Mouse (Mus musculus) T-helper 17 cell (primary cell): ENCODE measurements at regions not wholly inside any gene's neighbourhood (a gene's known extent, or its start where the extent isn't known, plus 50 kb on each side); places are given as distances from the start of the nearest gene placed in this dataset.
"Not testable (repeated sequence)": the region's sequence is repeated elsewhere in the genome, so short reads cannot be mapped to it uniquely, and the experiment has no call there.

ENCODE experiments used
- in situ Hi-C, 2 experiments: fragments of 300-600 bp; cut with MboI, MseI; formaldehyde crosslinking; loops; 1 replicate in 1 of 2; 2 replicates in 1 of 2; pipeline ENCODE4 v1.15.1; 2025; ENCODE audit warnings: high pct_unique_total_duplicates in 2 of 2

DNA sequence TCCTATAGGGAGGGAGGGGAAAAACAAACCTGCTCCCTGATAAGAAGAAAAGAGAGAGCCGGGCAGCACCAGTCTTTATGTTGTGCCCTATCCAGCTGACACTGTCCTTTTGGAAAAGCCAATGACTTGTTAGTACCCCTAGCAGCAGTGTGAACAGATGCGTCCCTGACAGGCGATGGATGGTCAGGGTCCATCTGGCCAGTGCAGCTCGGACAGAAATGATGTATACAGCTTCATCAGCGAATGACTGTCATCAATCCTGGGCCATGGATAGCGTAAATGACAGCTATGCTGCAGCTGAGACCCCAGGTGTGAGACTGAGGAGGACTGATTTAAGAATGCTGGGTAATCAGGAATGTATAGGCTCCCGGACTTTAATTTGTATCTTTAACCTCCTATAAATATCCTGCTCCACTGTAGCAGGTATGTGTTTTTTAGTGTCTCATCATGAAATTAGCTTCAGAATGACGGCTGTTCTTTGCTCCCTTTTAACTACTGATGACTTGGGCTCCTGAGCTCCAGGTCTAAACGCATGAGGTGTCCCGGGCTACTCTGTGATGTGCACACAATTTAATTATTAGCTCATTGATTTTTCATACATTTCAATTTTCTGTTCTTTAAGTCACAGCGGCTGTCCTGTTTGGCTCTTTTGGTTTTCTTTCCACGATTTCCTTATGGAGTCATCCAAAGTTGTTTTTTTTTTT is 353.9 kb upstream of the Fign start:
- in situ Hi-C loops, result no loop called here

DNA sequence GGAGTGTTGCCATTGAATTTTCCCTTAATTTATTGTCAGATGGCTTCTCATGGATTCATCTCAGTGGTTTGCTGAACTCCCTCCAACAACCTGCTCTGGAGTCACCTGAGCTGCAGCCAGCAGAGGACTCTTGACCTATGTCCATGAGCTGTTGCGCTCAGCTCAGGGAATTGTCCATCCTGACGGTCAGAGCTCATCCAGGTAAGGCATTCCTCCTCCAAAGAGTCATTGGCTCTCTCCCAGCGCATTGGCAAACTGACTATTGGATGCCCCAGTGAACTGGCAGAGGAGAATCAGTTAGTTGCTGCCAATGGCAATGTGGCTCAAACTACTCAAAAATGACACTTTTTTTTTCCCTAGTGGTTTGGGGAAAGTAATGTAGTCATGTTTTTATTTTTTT is 345.3 kb upstream of the Fign start:
- in situ Hi-C loops, result no loop called here

DNA sequence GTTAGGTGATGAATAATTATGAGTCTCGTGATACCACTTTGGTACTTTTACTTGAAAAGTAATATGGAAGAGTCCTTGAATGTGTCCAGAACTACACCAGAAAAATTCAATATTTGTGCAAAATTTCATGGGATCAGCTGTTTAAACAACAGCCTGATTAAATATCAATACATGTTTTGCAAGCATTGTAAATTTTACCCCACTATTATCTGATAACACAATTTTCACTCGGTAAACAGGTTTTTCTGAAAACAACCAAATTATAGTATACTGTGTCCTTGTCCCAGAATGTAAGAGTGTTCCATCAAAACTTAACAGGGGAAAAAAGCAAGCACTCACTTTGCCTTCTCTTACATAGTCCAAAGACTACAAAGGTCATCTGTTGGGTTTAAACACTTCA is 343.1 kb upstream of the Fign start:
- in situ Hi-C loops, result no loop called here

DNA sequence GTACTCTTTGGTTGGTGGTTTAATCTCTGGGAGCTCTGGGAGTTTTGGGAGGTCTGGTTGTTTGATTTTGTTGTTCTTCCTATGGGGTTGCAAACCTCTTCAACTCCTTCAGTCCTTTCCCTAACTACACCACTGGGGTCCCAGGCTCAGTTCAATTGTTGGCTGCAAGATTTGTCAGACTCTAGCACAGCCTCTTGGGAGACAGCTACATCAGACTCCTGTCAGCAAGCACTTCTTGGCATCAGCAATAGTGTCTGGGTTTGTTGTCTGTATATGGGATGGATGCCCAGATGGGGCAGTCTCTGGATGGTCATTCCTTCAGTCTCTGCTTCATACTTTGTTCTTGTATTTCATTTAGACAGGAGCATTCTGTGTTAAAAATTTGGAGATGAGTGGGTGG is 319.3 kb upstream of the Fign start:
- in situ Hi-C loops, result not testable (repeated sequence)

DNA sequence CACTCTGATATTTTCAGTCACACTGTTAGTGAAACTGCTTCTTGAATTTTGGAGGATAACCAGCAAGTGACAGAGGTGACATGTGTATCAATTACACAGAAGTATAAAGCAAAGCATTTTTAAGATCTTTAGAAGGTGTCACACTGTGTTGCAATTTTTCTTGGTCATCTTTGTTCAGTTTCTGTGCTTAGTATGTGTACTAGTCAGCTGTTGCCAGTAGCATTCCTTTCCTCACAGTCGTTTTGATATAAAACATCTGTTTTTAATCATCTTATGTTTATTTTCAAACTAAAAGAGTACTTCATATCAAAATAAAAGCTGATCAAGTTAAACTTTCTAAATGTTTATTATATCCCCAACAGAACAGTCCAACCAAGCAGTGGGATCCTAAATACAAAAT is 316.0 kb upstream of the Fign start:
- in situ Hi-C loops, result no loop called here

DNA sequence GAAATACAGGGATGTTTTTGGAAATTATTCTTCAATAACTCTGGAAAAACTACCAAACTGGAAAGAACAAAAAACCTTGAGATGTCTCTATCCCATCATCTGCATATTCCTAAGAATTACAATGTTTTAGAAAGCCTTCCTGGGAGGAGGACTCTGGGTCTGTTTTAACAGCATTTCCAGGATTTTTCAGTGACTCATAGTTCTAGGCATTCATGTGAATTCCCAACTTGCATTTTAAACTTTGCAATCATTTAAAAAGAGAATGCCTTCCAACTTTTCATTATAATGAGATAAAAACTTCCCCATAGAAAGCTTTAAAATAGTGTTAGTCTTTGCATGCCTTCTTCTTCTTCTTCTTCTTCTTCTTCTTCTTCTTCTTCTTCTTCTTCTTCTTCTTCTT is 315.4 kb upstream of the Fign start:
- in situ Hi-C loops, result no loop called here

DNA sequence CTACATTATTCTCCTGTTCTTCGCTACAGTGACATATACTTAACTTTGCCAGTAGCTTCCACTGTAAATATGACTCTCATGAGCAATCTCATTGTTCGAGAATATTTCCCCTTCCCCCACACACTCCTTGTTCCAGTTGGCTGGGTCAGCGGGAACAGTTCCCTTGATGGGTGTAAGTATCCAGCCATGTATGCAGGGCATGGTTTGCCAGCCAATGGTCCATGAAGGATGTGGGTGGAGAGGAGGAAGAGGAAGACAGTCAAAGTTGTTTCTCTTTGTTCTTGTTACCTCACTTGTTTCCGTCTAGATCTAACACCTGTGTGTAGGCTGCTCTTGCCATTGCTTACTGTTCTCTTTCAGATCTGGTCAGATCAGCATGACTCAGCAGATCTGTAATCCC is 298.1 kb upstream of the Fign start:
- in situ Hi-C loops, result no loop called here

DNA sequence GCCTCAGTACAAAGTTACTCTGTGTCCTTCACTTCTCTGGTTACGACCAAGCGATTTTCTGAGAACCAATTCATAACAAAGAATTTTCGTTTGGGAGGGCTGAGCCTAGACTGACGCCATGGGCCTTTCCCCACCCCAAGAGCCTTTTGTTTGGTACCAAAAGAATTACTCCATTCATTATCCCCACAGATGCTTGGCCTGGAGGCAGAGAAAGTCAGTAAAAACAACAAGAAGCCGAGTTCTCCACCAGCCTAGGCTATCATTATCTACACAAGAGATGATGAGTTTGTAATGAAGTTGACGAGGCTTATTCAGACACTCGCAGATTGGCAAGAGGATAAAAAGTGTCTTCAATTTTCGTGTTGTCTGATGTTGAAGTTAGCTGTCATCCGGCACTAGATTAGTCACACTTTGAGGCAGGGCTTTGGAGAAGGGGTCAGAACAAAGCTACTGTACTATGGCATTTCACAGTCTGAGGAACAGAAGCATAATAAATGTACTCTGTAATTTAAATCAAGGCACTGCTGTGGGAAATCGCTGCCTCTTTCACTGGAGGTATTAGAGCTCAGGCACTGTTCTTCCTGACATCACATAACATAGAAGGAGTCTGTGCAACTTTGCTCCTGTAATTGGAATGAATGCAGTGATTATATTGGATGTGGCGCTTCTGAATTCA is 296.9 kb upstream of the Fign start:
- in situ Hi-C loops, result no loop called here

DNA sequence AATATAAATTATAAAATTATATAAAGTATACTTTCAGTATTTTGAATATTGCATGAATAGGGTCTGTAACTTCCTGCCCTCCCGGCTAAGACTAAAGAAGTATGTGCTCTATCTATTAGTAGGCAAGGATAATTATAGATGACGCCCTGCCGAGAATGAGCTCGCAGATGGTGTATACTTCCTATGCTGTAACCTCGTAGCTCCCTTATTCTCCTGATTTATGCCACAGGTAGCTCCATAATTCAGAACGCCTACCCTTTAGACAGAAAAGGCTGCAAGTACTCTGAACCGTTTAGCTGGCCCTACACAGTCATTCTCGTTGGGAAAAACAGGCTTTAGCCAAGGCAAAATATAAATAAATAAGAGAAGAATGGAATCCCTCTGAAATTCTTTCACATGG is 296.4 kb upstream of the Fign start:
- in situ Hi-C loops, result no loop called here

DNA sequence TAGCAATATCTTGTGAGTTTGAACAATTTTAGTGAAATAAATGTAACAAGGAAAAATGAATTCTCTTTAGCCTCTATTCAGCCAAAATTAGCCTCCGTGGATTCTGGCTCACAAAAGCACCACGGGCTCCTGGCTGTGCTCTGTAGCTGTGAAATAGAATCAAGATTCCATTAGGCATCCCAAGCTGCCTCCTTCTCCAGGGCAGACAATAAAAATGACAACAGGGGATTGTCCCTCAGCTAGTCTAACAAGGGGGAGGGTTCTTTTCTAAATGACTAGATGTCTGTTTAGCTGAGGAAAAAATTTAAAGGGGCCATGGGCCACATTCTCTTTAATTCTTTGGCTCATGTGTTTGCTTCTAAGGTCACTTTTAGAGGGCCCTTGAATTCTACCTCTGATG is 272.0 kb upstream of the Fign start:
- in situ Hi-C loops, result no loop called here

DNA sequence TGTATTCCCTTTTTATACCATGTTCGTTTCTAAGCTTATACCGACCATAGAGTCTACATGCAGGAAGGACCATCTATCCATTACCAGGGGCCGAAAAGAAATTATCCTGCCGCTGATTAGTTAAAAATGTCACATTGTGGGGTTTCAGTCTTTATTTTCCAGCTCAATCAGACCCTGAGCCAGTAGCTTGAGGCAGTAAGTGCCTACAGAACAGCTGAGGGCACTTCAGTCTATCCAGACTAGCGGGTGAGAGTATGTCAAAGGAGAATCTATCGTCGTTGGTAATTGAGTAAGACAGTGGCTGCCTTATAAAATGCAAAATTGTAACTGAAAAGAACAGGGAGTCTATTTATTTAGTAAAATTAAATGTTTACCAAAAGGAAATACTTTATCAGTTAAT is 269.4 kb upstream of the Fign start:
- in situ Hi-C loops, result no loop called here

DNA sequence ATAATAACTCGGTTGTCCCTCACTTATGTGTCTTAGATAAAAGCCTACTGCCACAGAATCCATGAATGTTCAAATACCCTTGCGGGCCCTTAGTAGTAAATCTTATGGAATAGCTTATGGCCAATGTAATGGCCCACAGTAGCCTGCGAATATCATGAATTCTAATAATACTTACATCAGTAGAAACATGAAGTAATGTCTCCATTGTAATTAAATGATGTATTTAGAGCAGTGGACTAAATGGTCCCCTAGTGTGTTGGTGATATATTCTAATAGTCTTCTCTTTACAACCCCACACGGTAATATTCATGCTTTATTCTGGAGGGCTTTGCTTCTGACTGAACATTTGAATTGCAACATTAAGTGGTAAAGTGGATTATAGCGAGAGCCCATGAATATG is 268.7 kb upstream of the Fign start:
- in situ Hi-C loops, result no loop called here

DNA sequence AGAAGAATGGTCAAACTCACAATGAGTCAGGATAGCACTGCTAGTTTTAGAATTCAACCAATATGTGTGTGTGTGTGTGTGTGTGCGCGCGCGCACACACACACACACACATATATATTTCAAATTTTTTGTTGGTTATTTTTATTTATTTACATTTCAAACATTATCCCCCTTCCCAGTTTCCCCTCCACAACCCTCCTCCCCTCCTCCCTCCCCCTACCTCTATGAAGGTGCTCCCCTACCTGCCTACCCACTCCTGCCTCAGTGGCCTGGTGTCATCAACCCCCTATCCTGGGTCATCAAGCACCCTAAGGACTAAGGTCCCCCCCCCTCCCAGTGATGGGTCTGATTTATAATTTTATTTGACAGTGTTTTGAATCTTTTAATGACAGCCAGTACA is 258.4 kb upstream of the Fign start:
- in situ Hi-C loops, result no loop called here

DNA sequence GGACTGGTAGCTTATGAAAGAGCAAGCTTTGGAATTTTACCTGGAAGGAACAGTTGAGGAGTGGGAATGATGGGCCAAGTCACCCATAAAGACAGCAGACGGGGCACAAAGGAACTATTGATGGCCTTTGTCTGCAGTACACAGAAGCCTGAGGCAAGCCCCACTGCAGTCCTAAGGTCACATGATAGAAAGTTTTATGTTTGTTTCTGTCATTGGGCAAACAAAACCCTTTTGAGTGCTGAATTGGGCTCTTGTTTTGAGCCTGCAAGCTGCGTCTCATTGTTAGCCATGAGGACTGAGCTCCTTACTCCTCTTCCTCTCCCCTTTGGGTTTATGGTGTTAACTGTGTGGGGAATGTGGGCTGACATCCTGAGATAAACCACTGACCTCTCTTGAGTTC is 227.7 kb upstream of the Fign start:
- in situ Hi-C loops, result no loop called here
